Mouse (Mus musculus): Measurements from ENCODE around the gene Dazap1. TPM values are rescaled to one million over a fixed set of nuclear protein-coding genes. Genes with fewer than 3 reads are reported as not detected.

Dazap1 gene
- polyA plus RNA-seq, 1 experiment from 2014 or later, result 21.8 TPM

DNA sequence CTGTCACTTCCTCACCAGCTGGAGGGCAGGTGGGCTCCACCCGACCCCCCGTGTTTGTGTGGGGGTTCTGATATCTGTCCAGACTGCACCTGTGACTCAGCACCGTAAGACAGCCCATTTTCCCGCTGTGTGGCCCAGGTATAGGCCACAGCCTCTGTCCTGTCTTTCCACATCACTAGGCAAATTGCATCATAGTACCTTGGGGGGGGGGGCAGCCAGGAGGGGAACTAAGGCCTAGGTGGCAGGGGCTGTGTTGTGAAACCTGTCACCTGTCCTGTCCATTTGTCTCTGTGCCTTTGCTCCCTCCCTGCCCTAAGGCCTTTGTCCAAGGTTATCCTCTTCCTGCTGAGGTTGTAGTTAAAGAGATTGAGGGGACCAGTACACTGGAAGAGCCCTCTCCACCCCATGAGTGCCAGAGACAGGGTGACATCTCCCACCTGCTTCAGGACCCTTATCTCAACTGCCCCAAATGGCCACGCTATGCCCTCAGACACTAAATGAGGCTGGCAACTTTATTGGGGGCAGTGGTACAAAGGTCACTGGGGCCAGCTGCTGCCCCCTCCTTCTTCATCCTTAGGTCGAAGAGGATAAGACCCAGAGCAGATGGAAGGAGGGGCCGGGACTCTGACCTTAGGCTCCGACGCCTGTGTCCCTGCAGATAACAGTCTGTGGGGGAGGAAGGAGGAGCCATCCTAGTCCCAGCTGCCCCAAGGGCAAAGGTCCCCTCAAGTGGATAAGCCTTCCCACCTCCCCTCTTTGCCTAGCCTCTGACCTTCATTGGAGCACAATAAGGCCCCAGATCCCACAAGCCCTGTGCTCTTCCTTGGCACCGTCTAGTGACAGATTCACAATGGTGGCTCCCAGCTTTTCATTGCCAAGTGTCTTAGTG, 70.6 kb downstream of the Dazap1 start:
- DNase-seq (peak; percentile 84), ATAC-seq (peak; percentile 62)
- Histone ChIP-seq H3K36me3 (replicated peaks; ENCODE audit: insufficient read depth, low read length) (peaks cover 16% of the 10 kb centered on the region), H3K4me1 (ENCODE audit: insufficient read depth) (peaks cover 42% of the 10 kb centered on the region), H3K27me3 (ENCODE audit: insufficient read depth, low read length) (no peaks in the 10 kb centered on the region), H3K9me3 (ENCODE audit: low read length) (no peaks in the 10 kb centered on the region), H3K4me3 (ENCODE audit: low read depth, low read length) (peak overlapping the region; percentile 59), H3K4me2 (ENCODE audit: low read depth, low read length) (peak overlapping the region; percentile 94), H3K9ac (replicated peaks) (peak overlapping the region; percentile 79), H3K27ac (ENCODE audit: low read depth) (peak overlapping the region; percentile 97)
- TF ChIP-seq CTCF (IDR thresholded peaks at IDR 0.05; ENCODE audit: low read depth) (no peak), EP300 (IDR thresholded peaks at IDR 0.05; ENCODE audit: low read depth) (peak; percentile 72)
- WGBS (ENCODE audit: insufficient replicate concordance), result 33% methylated on average over 10 of the region's 10 CpGs

DNA sequence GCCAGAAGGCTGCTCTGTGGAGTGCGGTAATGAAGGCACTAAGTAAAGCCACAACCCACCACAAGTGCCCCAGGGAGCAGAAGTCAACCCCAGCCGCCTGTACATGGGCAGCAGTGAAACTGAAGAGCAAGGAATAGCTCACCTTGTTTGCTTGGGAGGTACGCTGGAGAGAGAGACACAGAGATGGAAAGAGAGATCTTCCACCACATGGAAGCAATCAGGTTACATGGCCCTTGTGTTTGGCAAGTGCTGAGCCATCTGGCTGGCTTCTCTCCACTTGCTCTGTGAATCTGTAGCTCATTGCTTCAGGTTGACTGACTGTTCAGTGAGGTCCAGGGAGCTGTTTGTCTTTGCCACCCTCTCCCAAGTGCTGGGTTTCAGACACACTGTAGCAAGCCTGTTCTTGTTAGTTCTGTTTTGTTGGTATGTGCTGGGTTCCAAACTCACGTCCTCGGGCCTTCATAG, 71.3 kb downstream of the Dazap1 start:
- H3K9ac ChIP-seq (replicated peaks), result peak overlapping the region; percentile 79
- no peak for DNase-seq
- H3K4me3 ChIP-seq (ENCODE audit: low read depth, low read length), result no peak overlapping the region
- H3K4me1 ChIP-seq (ENCODE audit: insufficient read depth), result peaks cover 42% of the 10 kb centered on the region
- no peaks in the 10 kb centered on the region for H3K9me3 ChIP-seq (ENCODE audit: low read length)
- 52% methylated on average over 5 of the region's 5 CpGs for WGBS (ENCODE audit: insufficient replicate concordance)
- peak overlapping the region; percentile 94 for H3K4me2 ChIP-seq (ENCODE audit: low read depth, low read length)
- peak overlapping the region; percentile 97 for H3K27ac ChIP-seq (ENCODE audit: low read depth)
- no peak for TF ChIP-seq EP300 (IDR thresholded peaks at IDR 0.05; ENCODE audit: low read depth)
- TF ChIP-seq CTCF (IDR thresholded peaks at IDR 0.05; ENCODE audit: low read depth), result no peak
- no peaks in the 10 kb centered on the region for H3K27me3 ChIP-seq (ENCODE audit: insufficient read depth, low read length)
- peaks cover 16% of the 10 kb centered on the region for H3K36me3 ChIP-seq (replicated peaks; ENCODE audit: insufficient read depth, low read length)
- ATAC-seq, result no peak

DNA sequence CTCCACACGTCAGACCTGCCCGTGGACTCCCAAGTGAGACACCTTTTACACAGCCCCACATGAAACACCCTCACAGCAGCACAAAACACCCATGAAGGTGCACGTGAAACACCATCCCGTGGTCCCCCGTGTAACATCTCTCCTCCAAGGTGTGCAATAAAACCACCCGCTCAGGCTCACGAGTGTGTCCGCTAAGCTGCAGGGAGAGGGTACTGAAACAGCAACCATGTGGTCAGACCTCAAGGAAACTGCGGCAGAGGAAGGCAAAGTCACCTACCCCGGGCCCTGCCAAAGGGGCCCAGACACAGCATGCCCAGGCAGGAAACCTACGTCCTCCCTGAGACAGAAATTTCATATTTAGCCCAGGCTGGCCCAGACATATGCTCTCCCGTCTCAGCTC, 75.0 kb downstream of the Dazap1 start:
- Histone ChIP-seq H3K27me3 (ENCODE audit: insufficient read depth, low read length) (peaks cover 9% of the 10 kb centered on the region), H3K9ac (replicated peaks) (no peak overlapping the region), H3K4me2 (ENCODE audit: low read depth, low read length) (no peak overlapping the region), H3K4me1 (ENCODE audit: insufficient read depth) (peaks cover 36% of the 10 kb centered on the region), H3K27ac (ENCODE audit: low read depth) (no peak overlapping the region), H3K36me3 (replicated peaks; ENCODE audit: insufficient read depth, low read length) (peaks cover 16% of the 10 kb centered on the region), H3K4me3 (ENCODE audit: low read depth, low read length) (no peak overlapping the region), H3K9me3 (ENCODE audit: low read length) (no peaks in the 10 kb centered on the region)
- TF ChIP-seq CTCF (IDR thresholded peaks at IDR 0.05; ENCODE audit: low read depth), result no peak
- TF ChIP-seq EP300 (IDR thresholded peaks at IDR 0.05; ENCODE audit: low read depth), result no peak
- WGBS (ENCODE audit: insufficient replicate concordance), result 70% methylated on average over 12 of the region's 12 CpGs
- no peak for DNase-seq
- no peak for ATAC-seq

Small RNAs within 50 kb of the gene (microRNA-seq; reads per million reads assigned to microRNA genes)
- not detected for gene Mir6911

Other genes starting within 250 kb of the Dazap1 start
- gene Arhgap45, start 244.8 kb upstream of the Dazap1 start, polyA plus RNA-seq (2015; fragmentation: Nextera tagmentation; extraction: Ambion mirVana), result 12.1 and 14.2 TPM in 2 replicates
- 57.0 and 58.3 TPM in 2 replicates for gene Polr2e, start 221.7 kb upstream of the Dazap1 start, polyA plus RNA-seq (2015; fragmentation: Nextera tagmentation; extraction: Ambion mirVana)
- 537 and 560 TPM in 2 replicates for gene Gpx4, start 214.3 kb upstream of the Dazap1 start, polyA plus RNA-seq (2015; fragmentation: Nextera tagmentation; extraction: Ambion mirVana)
- gene Sbno2, start 155.9 kb upstream of the Dazap1 start, polyA plus RNA-seq (2015; fragmentation: Nextera tagmentation; extraction: Ambion mirVana), result 7.4 and 8.7 TPM in 2 replicates
- 9.1 and 11.2 TPM in 2 replicates for gene Stk11, start 145.7 kb upstream of the Dazap1 start, polyA plus RNA-seq (2015; fragmentation: Nextera tagmentation; extraction: Ambion mirVana)
- 537 and 576 TPM in 2 replicates for gene Atp5d, start 122.9 kb upstream of the Dazap1 start, polyA plus RNA-seq (2015; fragmentation: Nextera tagmentation; extraction: Ambion mirVana)
- gene Cbarp, start 120.7 kb upstream of the Dazap1 start, polyA plus RNA-seq (2015; fragmentation: Nextera tagmentation; extraction: Ambion mirVana), result 0.11 and 0.18 TPM in 2 replicates
- 3.0 and 4.3 TPM in 2 replicates for gene Midn, start 113.2 kb upstream of the Dazap1 start, polyA plus RNA-seq (2015; fragmentation: Nextera tagmentation; extraction: Ambion mirVana)
- gene Cirbp, start 95.5 kb upstream of the Dazap1 start, polyA plus RNA-seq (2015; fragmentation: Nextera tagmentation; extraction: Ambion mirVana), result 87.0 and 93.3 TPM in 2 replicates
- 6.7 and 6.8 TPM in 2 replicates for gene 1600002K03Rik, start 88.5 kb upstream of the Dazap1 start, polyA plus RNA-seq (2015; fragmentation: Nextera tagmentation; extraction: Ambion mirVana)
- gene Efna2, start 82.0 kb upstream of the Dazap1 start, polyA plus RNA-seq (2015; fragmentation: Nextera tagmentation; extraction: Ambion mirVana), result 0.15 and 0.18 TPM in 2 replicates
- gene Mum1, start 35.1 kb upstream of the Dazap1 start, polyA plus RNA-seq (2015; fragmentation: Nextera tagmentation; extraction: Ambion mirVana), result 9.8 and 13.3 TPM in 2 replicates
- 313 and 321 TPM in 2 replicates for gene Ndufs7, start 12.4 kb upstream of the Dazap1 start, polyA plus RNA-seq (2015; fragmentation: Nextera tagmentation; extraction: Ambion mirVana)
- gene Gamt, start 474 bp upstream of the Dazap1 start, polyA plus RNA-seq (2015; fragmentation: Nextera tagmentation; extraction: Ambion mirVana), result 93.9 and 101 TPM in 2 replicates
- gene Rps15, start 31.0 kb downstream of the Dazap1 start, polyA plus RNA-seq (2015; fragmentation: Nextera tagmentation; extraction: Ambion mirVana), result 453 and 466 TPM in 2 replicates
- gene Apc2, start 34.5 kb downstream of the Dazap1 start, polyA plus RNA-seq (2015; fragmentation: Nextera tagmentation; extraction: Ambion mirVana), result 0.05 and 0.20 TPM in 2 replicates
- 25.5 and 27.4 TPM in 2 replicates for gene 2310011J03Rik, start 59.1 kb downstream of the Dazap1 start, polyA plus RNA-seq (2015; fragmentation: Nextera tagmentation; extraction: Ambion mirVana)
- gene Pcsk4, start 68.0 kb downstream of the Dazap1 start, polyA plus RNA-seq (2015; fragmentation: Nextera tagmentation; extraction: Ambion mirVana), result 5.6 TPM in 2 replicates
- 167 and 174 TPM in 2 replicates for gene Reep6, start 68.5 kb downstream of the Dazap1 start, polyA plus RNA-seq (2015; fragmentation: Nextera tagmentation; extraction: Ambion mirVana)
- 1.5 and 1.8 TPM in 2 replicates for gene Adamtsl5, start 86.9 kb downstream of the Dazap1 start, polyA plus RNA-seq (2015; fragmentation: Nextera tagmentation; extraction: Ambion mirVana)
- gene Plk5, start 95.0 kb downstream of the Dazap1 start, polyA plus RNA-seq (2015; fragmentation: Nextera tagmentation; extraction: Ambion mirVana), result 0.08 and 0.20 TPM in 2 replicates
- 0.72 and 0.99 TPM in 2 replicates for gene Mex3d, start 126.2 kb downstream of the Dazap1 start, polyA plus RNA-seq (2015; fragmentation: Nextera tagmentation; extraction: Ambion mirVana)
- gene Mbd3, start 138.1 kb downstream of the Dazap1 start, polyA plus RNA-seq (2015; fragmentation: Nextera tagmentation; extraction: Ambion mirVana), result 33.4 and 33.5 TPM in 2 replicates
- 753 and 771 TPM in 2 replicates for gene Uqcr11, start 145.3 kb downstream of the Dazap1 start, polyA plus RNA-seq (2015; fragmentation: Nextera tagmentation; extraction: Ambion mirVana)
- 28.2 and 29.5 TPM in 2 replicates for gene Tcf3, start 172.2 kb downstream of the Dazap1 start, polyA plus RNA-seq (2015; fragmentation: Nextera tagmentation; extraction: Ambion mirVana)
- gene Onecut3, start 233.3 kb downstream of the Dazap1 start, polyA plus RNA-seq (2015; fragmentation: Nextera tagmentation; extraction: Ambion mirVana), result not detected in 2 replicates